Mouse (Mus musculus) 3134 (cell line): ENCODE results near the gene Stn1.

Source experiments
- DNase-seq: peaks from one replicate; pipeline ENCODE4 v3.0.0-alpha.2; 2011; ENCODE audit warnings: low spot score; ENCODE audit not compliant: insufficient read length; ENCODE audit errors: extremely low read depth

Gene Stn1

GRCm38 (mm10) chr19:47545055-47545454 is 7.7 kb upstream of the Stn1 start:
- DNase-seq = no peak

- DNase-seq = no peak
Measured at GRCm38 (mm10) chr19:47542441-47542840, 5.1 kb upstream of the Stn1 start.

DNA sequence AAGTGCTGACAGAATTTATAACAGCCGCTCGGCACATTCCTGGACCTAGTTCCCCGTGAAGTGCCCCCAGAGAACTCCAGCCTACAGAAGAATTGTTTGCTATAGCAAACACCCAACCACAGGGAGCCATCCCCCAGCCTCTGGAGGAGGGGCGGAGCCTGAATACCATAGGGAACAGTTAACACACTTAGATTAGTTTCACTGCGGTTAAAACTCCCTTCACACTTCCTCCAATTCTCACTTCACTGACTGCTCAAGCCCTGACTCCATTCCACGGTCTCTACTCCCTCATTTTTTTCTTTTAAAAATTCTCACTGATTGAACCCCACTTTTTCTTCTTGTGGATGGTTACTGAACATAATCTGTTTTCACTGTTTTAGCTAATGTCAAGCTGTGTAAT is 1.5 kb upstream of the Stn1 start:
- no peak for DNase-seq

DNA sequence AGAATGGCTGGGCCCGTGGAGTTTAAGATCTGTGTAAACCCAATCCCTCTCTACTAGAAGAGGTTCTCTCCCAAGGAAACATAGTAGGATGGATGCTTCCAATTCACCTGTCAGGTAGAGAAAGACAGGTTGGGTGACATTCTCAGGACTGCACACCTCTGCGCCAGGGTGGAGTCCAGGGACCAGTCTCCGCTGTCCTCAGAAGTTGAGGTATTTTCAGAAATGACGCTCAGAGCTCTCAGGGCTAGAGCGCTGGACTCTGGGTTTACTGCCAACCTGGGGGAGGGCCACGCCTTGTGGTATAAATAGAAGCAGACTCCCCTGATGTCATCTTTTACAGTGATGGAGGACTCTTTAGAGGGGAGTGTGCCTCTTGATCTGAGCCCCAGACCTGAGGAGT is 572 bp upstream of the Stn1 start:
- no peak for DNase-seq

GRCm38 (mm10) chr19:47536521-47537299 is 597 bp downstream of the Stn1 start:
- DNase-seq = peak; percentile 98

DNA sequence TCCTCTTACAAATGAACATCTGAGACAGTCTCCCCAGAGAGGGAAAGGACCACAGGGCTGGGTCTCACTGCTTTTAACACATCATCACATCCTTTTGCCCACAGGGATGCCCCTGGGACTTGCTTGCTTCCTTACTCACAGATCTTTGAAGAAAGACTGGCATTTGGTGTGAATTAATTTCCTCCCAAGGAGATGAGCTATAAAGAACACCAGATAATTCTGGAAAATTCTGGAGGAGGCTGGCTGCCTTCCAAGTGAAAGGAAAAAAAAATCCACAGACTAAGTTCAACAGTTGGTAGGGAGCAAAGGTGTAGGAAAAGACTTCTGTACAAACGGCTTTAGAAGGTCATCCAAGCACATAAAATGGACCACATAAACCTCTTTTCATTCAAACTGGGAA is 3.2 kb downstream of the Stn1 start:
- no peak for DNase-seq

- DNase-seq = no peak
Measured at GRCm38 (mm10) chr19:47532449-47532848, 4.9 kb downstream of the Stn1 start.

DNA sequence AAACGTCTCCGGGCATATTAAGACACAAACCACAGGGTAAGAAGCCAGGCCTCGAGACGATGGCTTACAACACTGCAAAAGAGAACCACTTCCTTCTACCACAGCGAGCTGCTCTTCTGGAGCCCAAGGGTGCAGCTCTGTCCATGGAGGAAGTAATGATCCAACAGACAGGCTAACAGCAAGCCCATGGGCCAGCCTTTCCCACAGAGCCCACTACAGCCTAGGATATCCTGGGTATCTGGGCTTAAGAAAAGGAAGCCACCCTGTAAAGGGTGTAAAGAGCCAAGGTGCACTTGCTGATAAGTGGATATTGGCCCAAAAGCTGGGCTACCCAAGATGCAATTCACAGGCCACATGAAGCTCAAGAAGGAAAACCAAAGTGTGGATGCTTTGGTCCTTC is 6.0 kb downstream of the Stn1 start:
- no peak for DNase-seq

DNA sequence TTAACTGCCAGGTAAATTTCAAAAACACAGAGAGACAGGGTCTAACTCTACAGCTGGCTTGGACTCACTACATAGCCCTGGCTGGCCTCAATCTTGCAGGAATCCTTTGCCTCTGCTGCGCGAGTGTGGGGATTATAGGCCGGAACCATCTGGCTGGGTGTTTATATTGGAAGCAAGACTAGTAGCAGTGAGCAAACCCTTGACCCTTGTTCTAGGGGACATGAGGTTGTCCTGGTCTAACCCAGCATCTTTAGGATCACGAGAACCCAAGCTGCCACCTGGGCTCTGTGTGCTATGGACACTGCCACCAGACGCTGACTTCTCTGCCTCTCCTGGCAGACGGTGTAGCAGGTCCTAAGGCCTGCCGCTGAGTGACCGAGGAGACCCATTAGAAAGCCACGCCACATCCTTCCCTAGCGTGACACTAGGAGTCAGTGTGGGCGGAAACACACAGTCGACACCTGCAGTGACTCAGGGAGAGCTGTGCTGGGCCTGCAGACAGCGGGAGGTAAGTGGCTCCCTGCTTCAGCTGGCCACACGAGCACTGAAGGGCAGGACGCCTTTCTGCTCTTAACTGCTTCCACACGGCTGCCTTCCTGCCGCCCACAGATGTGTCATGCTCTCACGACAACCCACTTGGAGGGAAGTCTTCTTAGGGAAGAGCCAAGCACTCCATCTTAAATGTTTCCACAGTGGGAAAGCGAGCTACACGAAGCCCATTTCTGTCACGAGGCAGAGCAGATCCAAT is 10.9 kb downstream of the Stn1 start:
- peak; percentile 50 for DNase-seq

GRCm38 (mm10) chr19:47524905-47525304 is 12.4 kb downstream of the Stn1 start:
- no peak for DNase-seq

DNA sequence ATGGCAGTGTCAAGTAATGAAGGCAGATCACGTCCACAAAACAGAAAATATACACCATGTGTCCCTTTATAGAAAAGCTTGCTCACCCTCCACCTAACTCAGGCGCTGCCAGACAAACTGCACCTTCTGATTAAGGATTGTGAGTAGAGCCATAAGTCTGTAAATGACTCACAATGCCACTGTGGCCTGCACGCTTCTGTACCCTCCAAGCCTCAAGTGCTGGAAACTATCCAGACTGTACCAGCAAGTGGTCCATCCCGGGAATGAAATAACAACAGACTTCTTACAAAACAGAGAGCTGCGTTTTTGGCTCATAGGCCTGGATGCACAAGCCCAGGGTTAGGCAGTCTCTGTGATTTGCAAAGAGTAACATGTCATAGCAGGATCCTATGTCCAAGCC is 15.9 kb downstream of the Stn1 start:
- DNase-seq = peak; percentile 25

DNA sequence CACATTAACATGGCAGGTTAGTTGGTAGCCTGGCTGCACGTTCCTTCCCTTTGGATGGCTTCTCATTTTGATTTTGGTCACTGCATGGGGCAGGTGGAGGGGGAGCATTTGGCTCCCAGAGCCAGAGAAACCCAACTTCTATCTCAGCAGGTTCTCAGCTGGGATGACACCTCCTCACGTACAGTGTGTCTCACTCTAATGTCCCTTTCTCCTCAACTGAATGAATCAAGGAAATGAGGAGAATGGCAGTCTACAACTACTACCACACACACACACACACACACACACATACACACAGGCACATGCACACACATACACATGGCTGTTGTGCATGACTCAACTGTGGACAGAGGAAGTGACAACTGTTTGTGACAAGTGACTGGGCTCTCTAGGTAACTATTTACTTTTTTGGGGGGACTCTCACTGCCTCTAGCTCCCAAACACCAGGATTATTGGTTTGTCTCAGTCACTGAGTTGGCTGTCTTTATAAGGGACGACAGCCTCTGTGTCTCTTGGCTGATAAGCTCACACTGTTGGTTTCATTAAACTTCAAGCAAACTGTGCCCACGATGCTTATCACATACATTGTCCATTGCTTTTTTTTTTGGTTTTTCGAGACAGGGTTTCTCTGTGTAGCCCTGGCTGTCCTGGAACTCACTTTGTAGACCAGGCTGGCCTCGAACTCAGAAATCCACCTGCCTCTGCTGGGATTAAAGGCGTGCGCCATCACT is 18.0 kb downstream of the Stn1 start:
- no peak for DNase-seq

DNA sequence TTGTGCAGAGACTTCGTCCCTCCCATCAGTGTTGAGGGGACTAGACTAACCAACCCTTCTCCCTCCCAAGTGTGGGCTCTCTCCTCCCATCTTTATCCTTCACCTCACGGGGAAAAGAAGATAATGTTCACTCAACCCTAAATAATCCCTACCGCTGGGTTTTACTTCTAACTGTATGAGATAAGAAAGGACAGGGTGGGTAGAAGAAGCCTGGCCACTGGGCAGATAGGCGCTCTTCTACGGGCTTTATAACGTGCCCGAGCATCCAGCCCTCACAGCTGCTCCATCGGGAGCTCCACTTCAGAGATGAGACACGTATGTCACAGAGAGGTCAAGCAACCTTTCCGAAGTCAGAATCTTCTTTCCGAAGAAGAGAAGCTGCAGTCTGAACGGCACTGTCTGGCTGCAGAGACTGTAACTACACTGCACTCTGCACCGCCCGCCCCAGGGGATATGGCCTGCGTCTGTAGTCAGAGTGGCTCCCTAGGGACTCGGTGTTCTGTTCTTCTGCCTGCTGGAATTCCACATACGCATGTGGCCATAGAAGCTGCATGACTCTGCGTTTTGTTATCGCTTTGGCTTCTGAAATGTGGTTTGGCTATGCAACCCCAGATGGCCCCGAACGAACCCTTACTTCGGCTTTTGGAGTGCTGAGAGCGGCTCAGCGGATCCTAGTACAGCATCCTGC is 18.7 kb downstream of the Stn1 start:
- DNase-seq = no peak

- DNase-seq = no peak
Measured at GRCm38 (mm10) chr19:47517570-47517969, 19.7 kb downstream of the Stn1 start.

GRCm38 (mm10) chr19:47516879-47517278 is 20.4 kb downstream of the Stn1 start:
- no peak for DNase-seq

GRCm38 (mm10) chr19:47515091-47515490 is 22.2 kb downstream of the Stn1 start:
- peak; percentile 47 for DNase-seq

- DNase-seq = no peak
Measured at GRCm38 (mm10) chr19:47513618-47513897, 23.7 kb downstream of the Stn1 start.

- DNase-seq = no peak
Measured at GRCm38 (mm10) chr19:47512794-47513617, 24.3 kb downstream of the Stn1 start.

- no peak for DNase-seq
Measured at GRCm38 (mm10) chr19:47511958-47512357, 25.3 kb downstream of the Stn1 start.

GRCm38 (mm10) chr19:47511294-47511675 is 26.0 kb downstream of the Stn1 start:
- no peak for DNase-seq
